Mouse (Mus musculus) megakaryocyte, embryonic 14.5 days (primary cell): ENCODE results near the gene Mtrr.

ENCODE experiments used
- FLI1 ChIP-seq: IDR thresholded peaks from 2 replicates; pipeline ENCODE4 v1.6.1; 2012; ENCODE audit warnings: low read length, inconsistent platforms, mixed read lengths
- GATA1 ChIP-seq: IDR thresholded peaks from 3 replicates; pipeline ENCODE4 v1.6.1; 2012; ENCODE audit warnings: mixed read lengths, low read length, inconsistent platforms, borderline replicate concordance

DNA sequence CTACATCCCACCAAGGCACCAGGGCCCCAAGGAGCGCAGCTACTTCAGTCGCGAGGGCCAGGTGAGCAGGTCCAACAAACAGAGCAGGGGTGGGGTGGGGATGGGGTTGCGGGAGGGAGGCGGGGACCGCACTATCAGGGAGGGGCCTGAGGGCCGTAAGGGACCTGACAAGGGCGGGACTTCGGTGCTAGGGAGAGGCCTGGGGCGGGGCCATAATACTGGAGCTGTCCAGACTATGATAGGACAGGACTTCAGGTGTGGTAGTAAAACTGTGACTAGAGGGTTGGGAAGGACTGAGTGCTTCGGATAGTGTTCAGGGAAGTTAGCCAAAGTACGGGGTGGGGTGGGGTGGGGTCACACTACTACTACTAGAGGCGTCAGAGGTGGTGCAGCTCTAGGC, 15.7 kb upstream of the Mtrr start:
- TF ChIP-seq GATA1 (no peak), FLI1 (no peak)
